Mouse (Mus musculus) forebrain, embryonic 11.5 days (tissue): ENCODE measurements around the gene Asic2. TPM values are rescaled to one million over a fixed set of nuclear protein-coding genes. Genes with fewer than 3 reads are reported as not detected.

Source experiments
- ATAC-seq: fragments of 200-750 bp; cut with Nextera tagmentation; replicated peaks from 2 replicates; pipeline ENCODE4 v1.8.0; 2017; ENCODE audit warnings: moderate TSS enrichment; ENCODE audit not compliant: low FRiP score
- DNase-seq: peaks from one replicate; pipeline ENCODE4 v3.0.0-alpha.2; 2017; ENCODE audit warnings: low spot score
- H3K27ac ChIP-seq: fragments of 300-500 bp; sonication (generic); 2 replicates; pipeline ENCODE4 v1.5.1; 2014; ENCODE audit warnings: low read depth, low read length
- H3K27me3 ChIP-seq: fragments of 300-500 bp; sonication (generic); 2 replicates; pipeline ENCODE4 v1.6.1; 2014; ENCODE audit warnings: mild to moderate bottlenecking, low read length, mixed read lengths; ENCODE audit not compliant: control insufficient read depth, insufficient read depth
- H3K36me3 ChIP-seq: fragments of 300-500 bp; sonication (generic); 2 replicates; pipeline ENCODE4 v1.6.1; 2014; ENCODE audit warnings: mild to moderate bottlenecking, low read length, moderate library complexity, mixed read lengths; ENCODE audit not compliant: control insufficient read depth, insufficient read depth
- H3K4me1 ChIP-seq: fragments of 300-500 bp; sonication (generic); replicated peaks from 2 replicates; pipeline ENCODE4 v1.6.1; 2014; ENCODE audit warnings: low read length, mixed read lengths; ENCODE audit not compliant: control insufficient read depth, insufficient read depth
- H3K4me2 ChIP-seq: fragments of 300-500 bp; sonication (generic); 2 replicates; pipeline ENCODE4 v1.6.1; 2014; ENCODE audit warnings: low read depth, mild to moderate bottlenecking, low read length, moderate library complexity, mixed read lengths; ENCODE audit not compliant: severe bottlenecking
- H3K4me3 ChIP-seq: fragments of 300-500 bp; sonication (generic); 2 replicates; pipeline ENCODE4 v1.5.1; 2014; ENCODE audit warnings: low read depth, low read length
- H3K9ac ChIP-seq: fragments of 300-500 bp; sonication (generic); 2 replicates; pipeline ENCODE4 v1.6.1; 2014; ENCODE audit warnings: low read length
- H3K9me3 ChIP-seq: fragments of 300-500 bp; sonication (generic); 2 replicates; pipeline ENCODE4 v1.6.1; 2016; ENCODE audit warnings: low read length, mixed read lengths; ENCODE audit not compliant: control insufficient read depth
- whole genome bisulfite sequencing: fragments of 180-500 bp; shearing (Covaris S2); extraction: QIAGEN DNeasy Blood & Tissue Kit; methylation state at CpG from one replicate; pipeline ENCODE4 v1.1.7; 2014; 5-methylcytosine and 5-hydroxymethylcytosine counted together
- polyA plus RNA-seq: library from polyadenylated mRNA; unstranded; fragments of >200 nt; fragmentation: Nextera tagmentation; extraction: Ambion mirVana; gene quantifications from 2 replicates; pipeline ENCODE4 v1.2.1, GENCODE M21; 2014

The Asic2 gene
- polyA plus RNA-seq, 1 experiment from 2014 or later: 0.94 TPM

DNA sequence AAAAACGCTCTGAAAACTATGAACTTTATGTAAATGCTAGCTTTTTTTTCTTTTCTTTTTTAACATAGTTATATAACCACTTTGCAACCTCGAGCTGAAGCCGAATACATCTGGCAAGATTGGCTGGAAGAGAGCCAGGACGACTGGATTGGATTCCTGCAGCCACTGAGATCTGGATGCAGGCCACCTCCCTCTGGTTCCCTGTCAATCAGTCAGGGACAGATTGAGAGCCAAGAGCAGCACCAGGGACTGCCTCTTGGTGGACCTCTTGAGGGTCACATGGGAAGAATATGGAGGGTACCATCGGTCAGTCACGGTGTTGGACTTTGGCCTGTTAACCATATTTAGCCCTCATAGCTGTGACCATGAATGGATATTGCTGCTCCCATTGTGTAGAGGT is 994.3 kb downstream of the Asic2 start:
- H3K27me3 ChIP-seq: no peaks in the 10 kb centered on the region
- H3K9me3 ChIP-seq: no peaks in the 10 kb centered on the region
- WGBS: 88% methylated on average over 6 of the region's 6 CpGs
- no peak for DNase-seq
- no peak overlapping the region for H3K9ac ChIP-seq
- no peaks in the 10 kb centered on the region for H3K36me3 ChIP-seq
- no peaks in the 10 kb centered on the region for H3K4me1 ChIP-seq
- no peak overlapping the region for H3K27ac ChIP-seq
- no peak for ATAC-seq
- H3K4me2 ChIP-seq: no peak overlapping the region
- no peak overlapping the region for H3K4me3 ChIP-seq

DNA sequence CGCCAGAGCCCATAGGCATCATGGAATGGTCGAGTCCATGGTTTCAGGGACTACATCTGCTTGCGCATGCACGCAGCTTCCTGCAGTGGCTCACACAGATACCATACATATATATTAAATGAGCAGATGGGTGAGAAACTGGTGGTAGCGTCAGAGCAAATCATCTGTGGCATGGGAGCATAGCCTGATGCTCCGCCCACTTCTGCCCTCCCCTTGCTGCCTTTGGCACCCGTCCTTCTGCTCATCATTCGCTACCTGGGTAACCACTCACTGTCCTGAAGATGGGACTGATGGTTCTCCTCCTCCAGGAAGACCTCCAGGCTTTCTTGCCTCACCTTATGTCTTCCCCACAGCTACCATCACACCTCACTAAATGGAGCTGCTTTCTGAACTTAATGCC is 995.0 kb downstream of the Asic2 start:
- 92% methylated on average over 8 of the region's 8 CpGs for WGBS
- no peak for ATAC-seq

DNA sequence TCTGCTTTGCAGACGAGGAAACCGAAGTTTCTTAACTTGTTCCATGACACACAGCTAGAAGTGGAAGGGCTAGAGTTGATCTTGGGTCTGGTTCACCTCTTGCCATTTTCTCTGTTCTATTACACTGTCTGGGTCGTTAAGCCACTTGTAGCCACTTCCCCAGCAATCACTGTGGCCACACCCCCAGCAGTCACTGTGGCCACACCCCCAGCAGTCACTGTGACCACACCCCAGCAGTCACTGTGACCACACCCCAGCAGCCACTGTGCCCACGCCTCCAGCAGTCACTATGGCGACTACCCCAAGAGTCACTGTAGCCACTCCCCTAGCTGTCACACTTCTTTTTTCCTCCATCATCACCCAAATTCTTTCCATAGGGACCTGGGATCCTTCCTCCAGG is 1000.7 kb downstream of the Asic2 start:
- DNase-seq: no peak

More for the DNA sequence above, 995.0 kb downstream of the Asic2 start:
- Histone ChIP-seq H3K27me3 (no peaks in the 10 kb centered on the region), H3K4me2 (no peak overlapping the region), H3K27ac (no peak overlapping the region), H3K4me1 (no peaks in the 10 kb centered on the region), H3K4me3 (no peak overlapping the region), H3K9me3 (no peaks in the 10 kb centered on the region), H3K9ac (no peak overlapping the region), H3K36me3 (no peaks in the 10 kb centered on the region)
- DNase-seq: no peak

DNA sequence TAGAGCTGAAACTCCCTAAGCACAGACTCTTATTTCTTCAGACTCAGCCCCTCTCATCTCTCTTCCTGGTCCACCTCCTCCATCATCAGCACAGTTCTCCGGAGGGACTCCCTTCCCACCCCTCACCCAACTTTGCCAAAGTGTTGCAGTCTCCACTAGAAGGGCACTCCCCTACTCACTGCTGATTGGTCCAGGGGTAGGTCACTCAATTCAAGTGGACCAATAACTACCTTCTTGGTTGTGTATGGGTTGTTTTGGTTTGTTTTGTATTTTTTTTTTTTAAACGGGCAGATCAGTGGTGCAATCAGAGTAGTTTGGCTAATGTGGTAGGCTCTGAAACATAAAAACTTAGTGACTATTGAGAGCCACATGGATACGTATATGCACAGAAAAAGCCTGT is 1002.2 kb downstream of the Asic2 start:
- DNase-seq: no peak
- no peak for ATAC-seq
- 46% methylated on average over 3 of the region's 3 CpGs for WGBS
- Histone ChIP-seq H3K27me3 (no peaks in the 10 kb centered on the region), H3K4me3 (no peak overlapping the region), H3K9ac (no peak overlapping the region), H3K27ac (no peak overlapping the region), H3K4me1 (no peaks in the 10 kb centered on the region), H3K9me3 (no peaks in the 10 kb centered on the region), H3K4me2 (no peak overlapping the region), H3K36me3 (no peaks in the 10 kb centered on the region)

More for the DNA sequence above, 1000.7 kb downstream of the Asic2 start:
- 59% methylated on average over 5 of the region's 5 CpGs for WGBS
- Histone ChIP-seq H3K4me3 (no peak overlapping the region), H3K36me3 (no peaks in the 10 kb centered on the region), H3K9me3 (no peaks in the 10 kb centered on the region), H3K9ac (no peak overlapping the region), H3K4me1 (no peaks in the 10 kb centered on the region), H3K27ac (no peak overlapping the region), H3K4me2 (no peak overlapping the region), H3K27me3 (no peaks in the 10 kb centered on the region)
- no peak for ATAC-seq

DNA sequence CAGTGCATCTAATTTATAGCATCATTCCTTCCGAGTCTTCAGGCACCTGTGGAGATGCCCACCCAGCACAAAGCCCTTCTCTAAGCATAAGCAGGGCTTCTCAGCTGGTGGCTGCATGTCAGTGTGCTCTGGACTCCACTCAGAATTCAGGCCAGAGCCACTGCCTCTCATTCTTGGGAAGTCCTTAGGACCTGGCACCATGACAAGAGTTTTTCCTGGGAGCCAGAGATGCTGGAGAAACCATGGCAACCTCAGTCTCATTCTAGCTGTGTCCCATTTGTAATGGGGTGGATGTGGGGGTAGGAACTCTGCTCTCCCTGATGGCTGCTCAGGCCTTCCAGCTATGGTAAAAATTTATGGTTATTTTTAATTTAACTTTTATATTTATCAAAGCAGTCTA is 1006.9 kb downstream of the Asic2 start:
- no peak for DNase-seq
- H3K27ac ChIP-seq: no peak overlapping the region
- no peak overlapping the region for H3K4me2 ChIP-seq
- peaks cover 3% of the 10 kb centered on the region; the same call in 1 of the 2 replicates for H3K4me1 ChIP-seq
- H3K27me3 ChIP-seq: no peaks in the 10 kb centered on the region
- no peak for ATAC-seq
- no peak overlapping the region for H3K4me3 ChIP-seq
- H3K9ac ChIP-seq: no peak overlapping the region
- 65% methylated on average over 1 of the region's 1 CpGs for WGBS
- H3K9me3 ChIP-seq: no peaks in the 10 kb centered on the region
- H3K36me3 ChIP-seq: no peaks in the 10 kb centered on the region

DNA sequence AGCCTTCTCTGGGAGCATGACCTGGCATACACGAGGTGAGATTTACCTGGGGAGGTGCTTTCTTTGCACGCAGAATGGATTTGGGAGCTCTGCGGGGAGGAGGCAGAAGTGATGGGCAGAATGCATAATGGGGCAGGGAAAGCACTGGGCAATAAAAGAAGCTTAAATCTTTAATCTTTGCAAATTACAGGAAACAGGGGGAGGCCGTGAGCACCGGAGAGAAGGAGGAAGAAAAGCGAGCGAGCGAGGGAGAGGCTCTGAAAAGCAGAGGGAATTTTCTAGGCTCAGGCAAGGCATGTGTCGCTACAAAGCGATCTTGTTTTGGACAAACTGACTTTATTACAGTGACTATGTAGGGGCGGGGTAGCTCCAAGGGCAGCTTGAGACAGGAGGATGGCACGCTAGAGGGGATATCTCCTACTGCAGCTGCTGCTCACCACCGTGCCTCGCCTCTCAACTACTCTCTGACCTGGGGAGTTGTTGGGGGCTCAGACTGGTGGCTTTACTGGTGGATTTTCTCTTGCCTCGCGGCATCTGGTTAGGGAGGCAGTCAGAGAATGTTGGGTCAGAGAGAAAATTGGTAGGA is 1010.1 kb downstream of the Asic2 start:
- Histone ChIP-seq H3K27me3 (no peaks in the 10 kb centered on the region), H3K4me3 (no peak overlapping the region), H3K27ac (no peak overlapping the region), H3K9ac (no peak overlapping the region), H3K9me3 (no peaks in the 10 kb centered on the region), H3K4me2 (no peak overlapping the region), H3K36me3 (no peaks in the 10 kb centered on the region), H3K4me1 (peaks cover 3% of the 10 kb centered on the region; the same call in 1 of the 2 replicates)
- no peak for DNase-seq
- ATAC-seq: no peak
- WGBS: 10% methylated on average over 16 of the region's 16 CpGs

DNA sequence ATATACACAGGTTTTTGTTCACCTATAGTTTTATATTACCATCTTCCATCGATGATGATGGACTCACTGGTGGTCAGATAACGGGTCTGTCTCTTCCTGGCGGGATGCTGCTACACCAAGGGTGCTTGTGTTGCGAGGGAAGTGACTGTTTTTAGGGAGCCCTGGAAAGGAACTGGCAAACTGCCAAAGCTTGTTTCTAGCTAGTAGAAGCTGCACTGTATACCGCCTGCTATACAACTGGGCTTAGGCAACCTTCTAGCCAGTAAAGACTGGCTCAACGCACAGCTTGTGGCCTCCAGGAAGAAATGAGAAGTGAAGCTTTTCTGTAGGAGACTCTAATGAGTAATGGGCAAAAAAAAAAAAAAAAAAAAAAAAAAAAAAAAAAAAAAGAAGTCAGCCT is 1012.3 kb downstream of the Asic2 start:
- DNase-seq (no peak), ATAC-seq (no peak)
- Histone ChIP-seq H3K4me2 (no peak overlapping the region), H3K36me3 (no peaks in the 10 kb centered on the region), H3K4me3 (no peak overlapping the region), H3K27ac (no peak overlapping the region), H3K4me1 (peaks cover 3% of the 10 kb centered on the region; the same call in 1 of the 2 replicates), H3K9ac (no peak overlapping the region), H3K27me3 (no peaks in the 10 kb centered on the region), H3K9me3 (no peaks in the 10 kb centered on the region)
- 79% methylated on average over 6 of the region's 6 CpGs for WGBS

DNA sequence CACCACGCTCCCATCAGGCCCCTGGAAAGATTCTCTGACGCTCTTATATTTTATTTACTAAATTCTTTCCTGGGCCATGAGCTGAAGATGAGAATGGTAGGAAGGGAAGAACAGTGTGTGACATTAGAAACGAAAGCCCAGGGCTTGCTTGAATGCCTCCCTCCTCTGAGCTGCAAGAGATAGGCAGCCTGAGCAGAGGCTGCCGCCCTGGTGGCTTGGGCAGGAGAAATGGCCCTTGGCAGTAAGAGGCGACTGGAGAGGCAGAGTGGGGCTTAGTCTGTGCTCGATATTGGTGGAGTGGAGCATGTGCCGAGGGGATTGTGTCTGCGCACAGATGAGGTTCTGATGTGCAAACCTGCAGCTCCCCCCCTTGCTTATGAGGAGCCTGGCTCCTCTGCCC is 1014.1 kb downstream of the Asic2 start:
- DNase-seq: no peak
- Histone ChIP-seq H3K27ac (no peak overlapping the region), H3K36me3 (no peaks in the 10 kb centered on the region), H3K4me2 (no peak overlapping the region), H3K4me1 (peaks cover 3% of the 10 kb centered on the region; the same call in 1 of the 2 replicates), H3K9ac (no peak overlapping the region), H3K9me3 (no peaks in the 10 kb centered on the region), H3K4me3 (no peak overlapping the region), H3K27me3 (no peaks in the 10 kb centered on the region)
- no peak for ATAC-seq
- 90% methylated on average over 8 of the region's 8 CpGs for WGBS

DNA sequence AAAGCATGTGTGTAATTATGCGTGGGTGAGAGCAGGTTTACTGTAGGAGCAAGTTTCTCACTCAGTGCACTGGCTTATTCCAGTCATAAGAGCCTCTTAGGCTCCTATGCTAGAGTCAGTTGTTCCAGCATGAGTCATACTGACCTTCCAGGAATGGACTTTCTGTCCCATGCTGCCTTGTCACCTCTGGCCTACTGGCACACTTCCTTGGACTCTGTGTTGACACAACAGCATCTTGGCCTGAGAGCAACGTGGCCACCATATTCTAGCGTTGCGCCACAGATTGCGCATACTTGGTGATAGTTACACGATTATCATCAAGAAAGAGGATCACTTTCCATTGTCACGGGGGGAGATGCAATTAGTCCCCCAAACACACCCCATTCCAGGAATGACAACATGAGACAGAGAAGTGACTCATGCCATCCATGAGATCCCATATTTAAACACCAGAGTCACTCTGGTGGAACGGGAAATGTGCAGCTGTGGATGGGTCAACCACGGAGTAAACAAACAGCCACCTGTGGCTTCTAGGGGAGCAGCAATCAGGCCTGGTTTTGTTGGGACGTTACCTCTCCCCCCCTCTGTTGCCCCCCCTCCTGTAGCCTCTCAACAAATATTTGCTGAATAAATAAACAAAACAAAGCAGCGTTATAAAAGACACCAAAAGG is 1019.1 kb downstream of the Asic2 start:
- Histone ChIP-seq H3K4me3 (no peak overlapping the region), H3K36me3 (no peaks in the 10 kb centered on the region), H3K9ac (no peak overlapping the region), H3K4me2 (no peak overlapping the region), H3K4me1 (no peaks in the 10 kb centered on the region), H3K27ac (no peak overlapping the region), H3K9me3 (no peaks in the 10 kb centered on the region), H3K27me3 (no peaks in the 10 kb centered on the region)
- DNase-seq (no peak), ATAC-seq (no peak)
- 90% methylated on average over 11 of the region's 11 CpGs for WGBS
